Mouse (Mus musculus): ENCODE measurements around the gene Arsg.

DNA sequence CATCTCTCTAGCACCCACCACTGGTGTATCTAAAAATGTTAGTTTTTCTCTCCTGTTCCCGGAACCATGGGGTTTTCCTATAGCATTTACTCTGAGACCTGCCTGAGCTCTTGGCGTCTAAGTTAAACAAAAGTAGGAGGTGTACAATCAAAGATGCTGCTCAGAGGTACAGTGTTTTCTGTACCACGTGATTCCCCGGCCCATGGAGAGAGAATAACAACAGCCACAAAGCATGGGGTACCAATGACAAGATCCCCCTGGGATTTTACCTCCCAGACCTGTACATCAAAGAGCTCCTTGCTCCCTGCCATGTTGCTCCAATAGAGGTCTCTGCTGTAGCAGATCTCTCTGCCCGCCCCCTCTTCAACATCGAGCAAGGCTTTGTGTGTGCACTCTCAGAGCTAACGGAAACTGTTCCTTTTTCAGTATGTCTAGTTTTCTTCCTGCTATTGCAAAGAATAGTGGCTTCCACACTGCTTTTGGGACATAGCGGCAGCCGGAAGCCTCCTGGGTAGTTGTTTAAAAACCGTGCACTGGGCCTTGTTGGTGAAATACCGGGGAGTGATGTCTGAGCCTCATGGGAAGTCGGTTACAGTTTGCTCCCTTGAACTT is 95.9 kb downstream of the Arsg start:
- no peak for TF ChIP-seq POLR2A (IDR thresholded peaks at IDR 0.05; ENCODE audit: borderline replicate concordance, extremely low read depth, low read depth, low read length)
- TF ChIP-seq CTCF (IDR thresholded peaks at IDR 0.05; ENCODE audit: insufficient read depth, low read length): no peak
